Mouse (Mus musculus) midbrain, embryonic 11.5 days (tissue): ENCODE results near the gene Olfr1281. TPM values are rescaled to one million over a fixed set of nuclear protein-coding genes. Genes with fewer than 3 reads are reported as not detected.
"Not testable (repeated sequence)": the region's sequence is repeated elsewhere in the genome, so short reads cannot be mapped to it uniquely, and the experiment has no call there.

Experiments
- ATAC-seq: fragments of 200-750 bp; cut with Nextera tagmentation; 2 replicates; pipeline ENCODE4 v1.8.0; 2017; ENCODE audit warnings: moderate TSS enrichment, moderate library complexity; ENCODE audit not compliant: low FRiP score
- DNase-seq: peaks from one replicate; pipeline ENCODE4 v3.0.0; 2015; ENCODE audit warnings: low spot score; ENCODE audit errors: missing footprints
- H3K27ac ChIP-seq: fragments of 300-500 bp; sonication (generic); 2 replicates; pipeline ENCODE4 v1.5.1; 2014; ENCODE audit warnings: low read depth, low read length
- H3K27me3 ChIP-seq: fragments of 300-500 bp; sonication (generic); 2 replicates; pipeline ENCODE4 v1.6.1; 2014; ENCODE audit warnings: mild to moderate bottlenecking, low read length, moderate library complexity, mixed read lengths; ENCODE audit not compliant: control insufficient read depth, insufficient read depth
- H3K36me3 ChIP-seq: fragments of 300-500 bp; sonication (generic); 2 replicates; pipeline ENCODE4 v1.6.1; 2014; ENCODE audit warnings: mild to moderate bottlenecking, low read length, moderate library complexity, mixed read lengths; ENCODE audit not compliant: control insufficient read depth, insufficient read depth
- H3K4me1 ChIP-seq: fragments of 300-500 bp; sonication (generic); 2 replicates; pipeline ENCODE4 v1.6.1; 2014; ENCODE audit warnings: low read length; ENCODE audit not compliant: control insufficient read depth, insufficient read depth
- H3K4me2 ChIP-seq: fragments of 300-500 bp; sonication (generic); 2 replicates; pipeline ENCODE4 v1.6.1; 2014; ENCODE audit warnings: mild to moderate bottlenecking, moderate library complexity
- H3K4me3 ChIP-seq: fragments of 300-500 bp; sonication (generic); 2 replicates; pipeline ENCODE4 v1.5.1; 2014; ENCODE audit warnings: low read depth, low read length
- H3K9ac ChIP-seq: fragments of 300-500 bp; sonication (generic); 2 replicates; pipeline ENCODE4 v1.6.1; 2014; ENCODE audit warnings: low read length
- H3K9me3 ChIP-seq: fragments of 300-500 bp; sonication (generic); 2 replicates; pipeline ENCODE4 v1.6.1; 2016; ENCODE audit warnings: low read length; ENCODE audit not compliant: control insufficient read depth
- WGBS: fragments of 180-500 bp; shearing (Covaris S2); extraction: QIAGEN DNeasy Blood & Tissue Kit; methylation state at CpG from one replicate; pipeline ENCODE4 v1.1.7; 2014; 5-methylcytosine and 5-hydroxymethylcytosine counted together
- polyA plus RNA-seq: library from polyadenylated mRNA; unstranded; fragments of >200 nt; fragmentation: Nextera tagmentation; extraction: Ambion mirVana; gene quantifications from 2 replicates; pipeline ENCODE4 v1.2.1, GENCODE M21; 2014

Gene Olfr1281
- not detected in 2 replicates for polyA plus RNA-seq

GRCm38 (mm10) chr2:111326220-111326619 is at the start of gene Olfr1281:
Olfr1281 (plus strand) TSS chr2:111326520.
- no peaks in the 10 kb centered on the region for H3K27me3 ChIP-seq
- no peaks in the 10 kb centered on the region for H3K9me3 ChIP-seq
- no peak within 1 kb of the TSS for H3K4me2 ChIP-seq
- no peak within 1 kb of the TSS for H3K4me3 ChIP-seq
- no peak for DNase-seq
- no peak within 1 kb of the TSS for H3K27ac ChIP-seq
- H3K4me1 ChIP-seq = no peaks in the 10 kb centered on the region
- WGBS = 80% methylated on average over 2 of the region's 2 CpGs
- no peak for ATAC-seq
- H3K36me3 ChIP-seq = no peaks in the 10 kb centered on the region
- no peak within 1 kb of the TSS for H3K9ac ChIP-seq

DNA sequence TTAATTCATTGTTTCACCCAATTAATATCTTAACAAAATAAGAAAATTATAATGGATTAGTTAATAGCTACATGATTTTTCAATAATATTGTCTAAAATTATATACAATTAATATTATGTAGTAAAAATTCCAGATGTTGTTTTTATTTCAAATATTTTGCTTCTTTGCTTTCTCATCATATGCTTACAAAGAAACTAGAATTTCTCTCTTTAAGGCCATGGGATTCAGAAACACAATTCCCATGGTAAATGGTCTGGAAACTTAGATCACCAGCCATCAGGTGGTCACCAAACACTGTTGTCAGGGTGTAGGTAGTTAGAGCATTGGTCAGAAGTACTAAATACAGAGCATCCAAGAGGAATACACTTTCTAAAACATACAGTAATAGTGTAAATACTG is 36.5 kb upstream of the Olfr1281 start, which contains the start of gene Olfr1278:
Olfr1278 (plus strand) TSS at position 301 of the 400 bp plus-strand sequence.
- Histone ChIP-seq H3K27me3 (no peaks in the 10 kb centered on the region), H3K27ac (no peak within 1 kb of the TSS), H3K4me2 (no peak within 1 kb of the TSS), H3K36me3 (no peaks in the 10 kb centered on the region), H3K9me3 (no peaks in the 10 kb centered on the region), H3K9ac (no peak within 1 kb of the TSS), H3K4me3 (no peak within 1 kb of the TSS), H3K4me1 (no peaks in the 10 kb centered on the region)
- DNase-seq (no peak), ATAC-seq (no peak)

- no peaks in the 10 kb centered on the region for H3K9me3 ChIP-seq
- no peaks in the 10 kb centered on the region for H3K36me3 ChIP-seq
- no peak overlapping the region for H3K4me3 ChIP-seq
- ATAC-seq (peak; percentile 58; the same call in 1 of the 2 replicates), DNase-seq (no peak)
- H3K27me3 ChIP-seq = no peaks in the 10 kb centered on the region
- H3K9ac ChIP-seq = no peak overlapping the region
- no peak overlapping the region for H3K4me2 ChIP-seq
- no peaks in the 10 kb centered on the region for H3K4me1 ChIP-seq
- H3K27ac ChIP-seq = no peak overlapping the region
Observed at GRCm38 (mm10) chr2:111298541-111298940, 27.8 kb upstream of the Olfr1281 start.

DNA sequence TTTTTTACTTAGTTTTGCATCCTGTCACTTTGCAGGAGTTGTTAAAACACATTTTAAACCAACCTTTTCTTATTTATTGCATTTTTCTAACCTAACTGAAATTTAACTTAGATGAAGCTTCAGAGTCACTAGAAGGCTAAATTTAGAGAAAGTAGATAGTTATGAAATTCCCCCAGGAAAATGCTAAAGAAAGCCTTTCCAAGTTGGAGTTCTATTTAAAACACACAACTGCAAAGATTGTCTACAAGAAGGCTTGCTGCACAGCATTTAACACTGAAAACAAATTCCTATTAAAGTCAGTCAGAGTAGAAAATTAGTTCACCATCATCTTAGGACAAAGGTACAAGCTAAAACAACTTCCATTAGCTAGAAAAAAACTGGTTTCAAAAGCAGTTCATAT is 25.9 kb upstream of the Olfr1281 start, which contains the start of gene Olfr1279:
Olfr1279 (plus strand) TSS at position 262 of the 400 bp plus-strand sequence.
- Histone ChIP-seq H3K27ac (no peak within 1 kb of the TSS), H3K9ac (no peak within 1 kb of the TSS), H3K36me3 (no peaks in the 10 kb centered on the region), H3K27me3 (no peaks in the 10 kb centered on the region), H3K4me2 (no peak within 1 kb of the TSS), H3K4me1 (no peaks in the 10 kb centered on the region), H3K4me3 (no peak within 1 kb of the TSS), H3K9me3 (no peaks in the 10 kb centered on the region)
- DNase-seq (no peak), ATAC-seq (no peak)

GRCm38 (mm10) chr2:111313717-111314116 is 12.6 kb upstream of the Olfr1281 start, which contains the start of gene Olfr1280:
Olfr1280 (plus strand) TSS chr2:111314017.
- Histone ChIP-seq H3K4me3 (no peak within 1 kb of the TSS), H3K4me1 (no peaks in the 10 kb centered on the region), H3K27me3 (no peaks in the 10 kb centered on the region), H3K9me3 (no peaks in the 10 kb centered on the region), H3K4me2 (no peak within 1 kb of the TSS), H3K36me3 (no peaks in the 10 kb centered on the region), H3K9ac (no peak within 1 kb of the TSS), H3K27ac (no peak within 1 kb of the TSS)
- ATAC-seq (no peak), DNase-seq (no peak)

DNA sequence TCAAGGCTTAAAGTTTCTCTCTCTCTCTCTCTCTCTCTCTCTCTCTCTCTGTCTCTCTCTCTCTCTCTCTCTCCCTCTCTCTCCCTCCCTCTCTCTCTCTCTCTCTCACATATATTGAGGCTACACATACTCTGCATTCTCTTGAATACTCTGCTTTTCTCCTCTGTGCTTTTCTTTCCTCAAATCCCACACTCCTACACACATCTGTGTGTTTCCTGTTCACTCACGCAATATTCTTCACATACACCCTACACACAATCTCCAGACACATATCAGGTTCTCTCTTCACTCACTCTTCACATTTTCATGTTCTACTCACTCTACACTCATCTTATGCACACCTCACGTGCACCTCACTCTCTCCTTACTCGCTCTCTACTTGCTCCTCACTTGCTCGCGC is 7.4 kb downstream of the Olfr1281 start:
- not testable (repeated sequence) for H3K36me3 ChIP-seq, H3K9ac ChIP-seq, DNase-seq, H3K27me3 ChIP-seq, H3K4me3 ChIP-seq, H3K9me3 ChIP-seq, H3K4me2 ChIP-seq, H3K4me1 ChIP-seq, ATAC-seq, H3K27ac ChIP-seq
- 89% methylated on average over 5 of the region's 5 CpGs for WGBS

DNA sequence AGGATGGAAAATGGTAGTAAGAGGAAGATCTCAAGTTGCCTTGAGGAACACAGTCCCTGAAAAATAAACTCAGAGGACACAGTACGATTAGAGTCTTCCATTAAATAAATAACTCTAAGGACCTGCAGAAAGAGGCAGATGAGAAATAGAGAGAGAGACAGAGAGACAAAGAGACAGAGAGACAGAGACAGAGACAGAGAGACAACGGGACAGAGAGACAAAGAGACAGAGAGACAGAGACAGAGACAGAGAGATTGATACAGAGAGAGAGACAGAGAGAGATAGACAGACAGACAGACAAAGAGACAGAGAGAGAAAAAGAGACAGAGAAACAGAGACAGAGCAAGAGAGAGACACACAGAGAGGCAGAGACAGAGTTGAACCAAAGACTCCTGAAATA is 9.7 kb downstream of the Olfr1281 start, which contains the start of gene Olfr1282:
Olfr1282 (minus strand) TSS at position 101 of the 400 bp plus-strand sequence.
- Histone ChIP-seq H3K9me3 (no peaks in the 10 kb centered on the region), H3K4me2 (no peak within 1 kb of the TSS), H3K36me3 (no peaks in the 10 kb centered on the region), H3K9ac (no peak within 1 kb of the TSS), H3K27me3 (no peaks in the 10 kb centered on the region), H3K4me3 (no peak within 1 kb of the TSS), H3K27ac (no peak within 1 kb of the TSS), H3K4me1 (no peaks in the 10 kb centered on the region)
- 75% methylated on average over 2 of the region's 2 CpGs for WGBS
- ATAC-seq (no peak), DNase-seq (no peak)

DNA sequence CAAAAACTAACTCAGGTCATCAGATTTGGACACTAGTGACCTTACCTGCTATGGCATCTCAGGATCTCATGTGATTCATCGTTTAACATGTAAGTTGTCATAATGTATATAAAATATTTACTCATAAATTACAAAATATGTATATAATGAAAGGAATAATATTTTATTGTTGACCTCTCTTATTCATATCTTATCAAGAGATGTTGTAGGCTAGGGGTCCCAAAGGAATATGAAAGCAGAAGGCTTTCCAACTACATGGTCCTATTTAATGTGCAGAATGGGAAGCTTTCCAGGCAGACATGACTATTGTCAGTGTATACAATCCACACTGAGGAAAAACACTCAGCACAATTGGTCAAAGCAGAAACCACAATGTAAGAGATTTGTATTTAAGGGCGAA is 40.2 kb downstream of the Olfr1281 start, which contains the start of gene Olfr1283:
Olfr1283 (plus strand) TSS at position 301 of the 400 bp plus-strand sequence.
- no peaks in the 10 kb centered on the region for H3K27me3 ChIP-seq
- no peak within 1 kb of the TSS for H3K4me3 ChIP-seq
- DNase-seq (no peak), ATAC-seq (no peak)
- H3K4me1 ChIP-seq = no peaks in the 10 kb centered on the region
- no peaks in the 10 kb centered on the region for H3K9me3 ChIP-seq
- 86% methylated on average over 2 of the region's 2 CpGs for WGBS
- no peak within 1 kb of the TSS for H3K9ac ChIP-seq
- H3K4me2 ChIP-seq = no peak within 1 kb of the TSS
- H3K27ac ChIP-seq = no peak within 1 kb of the TSS
- H3K36me3 ChIP-seq = no peaks in the 10 kb centered on the region

DNA sequence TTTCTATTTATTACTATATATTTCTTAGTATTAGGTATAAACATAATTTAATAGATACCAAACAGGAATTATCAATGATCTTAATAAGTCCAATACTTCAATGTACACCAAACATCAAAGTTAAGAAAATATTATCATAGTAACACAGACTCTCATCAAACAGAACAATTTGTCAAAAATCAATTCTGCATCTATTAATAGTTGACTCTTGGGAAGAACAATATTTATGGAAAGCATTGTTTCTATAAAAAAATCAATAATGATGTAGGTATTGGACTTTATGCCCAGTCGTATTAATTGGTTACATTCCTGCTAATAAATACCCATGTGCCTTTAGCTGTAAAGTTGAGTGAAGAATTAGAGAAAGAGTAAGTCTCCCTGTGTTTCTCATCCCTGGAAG is 48.9 kb downstream of the Olfr1281 start, which contains the start of gene Olfr1284:
Olfr1284 (plus strand) TSS at position 301 of the 400 bp plus-strand sequence.
- H3K27ac ChIP-seq = no peak within 1 kb of the TSS
- ATAC-seq (no peak), DNase-seq (no peak)
- H3K9ac ChIP-seq = no peak within 1 kb of the TSS
- H3K9me3 ChIP-seq = no peaks in the 10 kb centered on the region
- no peak within 1 kb of the TSS for H3K4me2 ChIP-seq
- WGBS = 84% methylated on average over 1 of the region's 1 CpGs
- H3K36me3 ChIP-seq = no peaks in the 10 kb centered on the region
- H3K4me3 ChIP-seq = no peak within 1 kb of the TSS
- H3K4me1 ChIP-seq = no peaks in the 10 kb centered on the region
- H3K27me3 ChIP-seq = no peaks in the 10 kb centered on the region
